Comparison of ENCODE assay signal across 9 mouse cellular contexts in the genomic region with DNA sequence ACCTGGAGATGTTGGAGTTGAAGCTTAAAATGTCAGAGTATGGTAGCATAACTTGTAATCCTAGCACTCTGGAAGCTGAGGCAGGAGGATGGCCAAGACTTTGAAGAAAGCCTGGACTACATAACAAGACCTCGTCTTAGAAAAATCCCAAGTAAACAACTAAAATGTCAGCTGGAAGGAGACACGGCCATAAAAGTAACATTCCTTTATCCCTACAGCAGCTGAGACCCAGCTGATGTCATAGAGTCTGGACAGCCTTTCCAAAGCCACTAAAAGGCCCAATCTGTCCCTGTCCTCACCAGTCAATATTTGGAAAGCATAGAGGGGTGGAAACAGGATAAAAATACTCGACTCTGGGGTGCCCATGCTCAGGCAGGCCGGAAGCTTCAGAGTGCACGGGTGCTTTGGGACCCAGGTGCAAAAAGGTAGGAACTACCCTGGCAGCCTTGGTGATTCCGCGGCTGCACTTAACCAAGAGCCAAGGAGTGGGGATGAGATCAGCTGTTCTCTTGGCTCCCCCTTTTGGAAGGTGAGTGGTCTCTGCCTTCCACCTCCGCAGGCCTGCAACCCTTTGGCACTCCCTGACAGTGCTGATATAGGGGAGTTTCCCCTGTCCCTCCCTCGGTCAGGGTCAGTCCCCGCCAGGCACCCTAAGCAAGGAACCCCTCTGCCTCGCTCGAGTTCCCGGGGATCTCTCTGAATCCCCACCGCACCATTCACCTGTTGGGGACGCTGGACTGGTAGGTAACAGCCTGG. TPM values are rescaled to one million over a fixed set of nuclear protein-coding genes. Genes with fewer than 3 reads are reported as not detected.
DNase-seq lines count a peak whose midpoint lies in the region; ATAC-seq and TF ChIP-seq lines count a peak whose summit lies in the region.
"Had no signal": no experiment of that assay in that cellular context is flagged by ENCODE, and none has a peak within 500 bp of the region (broad histone marks: within the 10 kb centered on the region; RNA-seq: fewer than 3 reads in every experiment).

No protein-coding gene starts in this region.

- ATAC-seq in embryonic facial prominence, embryonic 15.5 days (ENCODE audit: insufficient number of reproducible peaks, low FRiP score, low TSS enrichment, low read depth) = no peak

- no peaks in the 10 kb centered on the region for H3K36me3 ChIP-seq in liver, adult 2 months (ENCODE audit: control insufficient read depth, insufficient read depth, low read length)
- H3K36me3 ChIP-seq in embryonic facial prominence, embryonic 15.5 days = no peaks in the 10 kb centered on the region
- H3K36me3 ChIP-seq: midbrain, embryonic 12.5 days had no signal

- H3K4me2 ChIP-seq in embryonic facial prominence, embryonic 15.5 days (replicated peaks) = peak overlapping the region; percentile 74; the same call in 1 of the 2 replicates

- no peak for TF ChIP-seq POLR2A in liver, adult 2 months (IDR thresholded peaks at IDR 0.05; ENCODE audit: extremely low read depth, insufficient read depth, low read length)

- no peaks in the 10 kb centered on the region for H3K79me2 ChIP-seq in liver, adult 2 months (ENCODE audit: control insufficient read depth, insufficient read depth, low read length)

- 34% methylated on average over 15 of the region's 15 CpGs for WGBS in liver, adult 2 months
- WGBS in embryonic facial prominence, embryonic 15.5 days = 13% methylated on average over 15 of the region's 15 CpGs

- H3K9ac ChIP-seq in liver, adult 2 months (ENCODE audit: low read depth, low read length) = no peak overlapping the region
- no peak overlapping the region for H3K9ac ChIP-seq in embryonic facial prominence, embryonic 15.5 days
- H3K9ac ChIP-seq: midbrain, embryonic 12.5 days had no signal

- peak; percentile 28 for TF ChIP-seq CTCF in gastrocnemius, adult 2 months (IDR thresholded peaks at IDR 0.05)
- 0 out of 2 replicates have a peak, but pooled peaks have one; percentile 2 for TF ChIP-seq CTCF in liver, adult 2 months (IDR thresholded peaks at IDR 0.05; ENCODE audit: low read depth, low read length)

- H3K4me1 ChIP-seq in liver, adult 2 months (ENCODE audit: control insufficient read depth, insufficient read depth, low read length) = no peaks in the 10 kb centered on the region
- H3K4me1 ChIP-seq in embryonic facial prominence, embryonic 15.5 days = peaks cover 16% of the 10 kb centered on the region

- peak overlapping the region; percentile 65; the same call in 1 of the 2 replicates for H3K27ac ChIP-seq in gastrocnemius, adult 2 months
- H3K27ac ChIP-seq in liver, adult 2 months (replicated peaks; ENCODE audit: insufficient read depth, low read depth, low read length) = no peak overlapping the region
- H3K27ac ChIP-seq in embryonic facial prominence, embryonic 15.5 days (replicated peaks) = no peak overlapping the region
- H3K27ac ChIP-seq: midbrain, embryonic 12.5 days had no signal

- peak overlapping the region; percentile 72; the same call in 1 of the 2 replicates for H3K4me3 ChIP-seq in gastrocnemius, adult 2 months
- H3K4me3 ChIP-seq in liver, adult 2 months (ENCODE audit: insufficient read depth, low read depth, low read length) = no peak overlapping the region
- H3K4me3 ChIP-seq in embryonic facial prominence, embryonic 15.5 days (replicated peaks) = no peak overlapping the region

- H3K9me3 ChIP-seq in embryonic facial prominence, embryonic 15.5 days (replicated peaks) = no peaks in the 10 kb centered on the region
- H3K9me3 ChIP-seq: midbrain, embryonic 12.5 days had no signal

- DNase-seq in gastrocnemius, adult 2 months = no peak
- DNase-seq in gastrocnemius, postnatal 36 days = no peak
- DNase-seq in liver, adult 2 months (ENCODE audit: extremely low read depth, low read depth, low spot score) = no peak
- no peak for DNase-seq in liver
- peak; percentile 32 for DNase-seq in lung, postnatal 36 days
- DNase-seq in retina, postnatal 1 day = no peak
- no peak for DNase-seq in right cerebral cortex, postnatal 14 days

- peaks cover 11% of the 10 kb centered on the region for H3K27me3 ChIP-seq in liver, adult 2 months (ENCODE audit: control insufficient read depth, insufficient read depth, low read length)
- peaks cover 48% of the 10 kb centered on the region for H3K27me3 ChIP-seq in embryonic facial prominence, embryonic 15.5 days

- intact Hi-C loops in gastrocnemius, adult 2 months (cut with DNase I) = no loop called here
- intact Hi-C loops in gastrocnemius, postnatal 36 days (cut with DNase I) = no loop called here

RNA-seq across cellular contexts. Expression of a gene that starts 0.9 kb away (rescaled TPM):
- total RNA-seq in gastrocnemius, adult 2 months (2021) = 1 to 10 TPM; 5.1 to 6.2 TPM
- 1 to 10 TPM; 6.4 to 7.6 TPM for total RNA-seq in gastrocnemius, postnatal 36 days (2021)
- 0.46 and 1.3 TPM in 2 replicates for total RNA-seq in liver, adult 2 months (2014; rRNA removed)
- 1.8 and 2.8 TPM in 2 replicates for polyA plus RNA-seq in liver, adult 2 months (2012; rRNA removed)
- polyA plus RNA-seq in embryonic facial prominence, embryonic 15.5 days (2015; fragmentation: Nextera tagmentation; extraction: Ambion mirVana) = 4.0 and 5.0 TPM in 2 replicates

RNA-seq across cellular contexts. Expression of a gene that starts 38.8 kb away (rescaled TPM):
- under 1 TPM; 0.15 to 0.56 TPM for total RNA-seq in gastrocnemius, adult 2 months (2021)
- under 1 TPM; 0.20 to 0.32 TPM for total RNA-seq in gastrocnemius, postnatal 36 days (2021)
- total RNA-seq in liver, adult 2 months (2014; rRNA removed) = 0.28 and 0.34 TPM in 2 replicates
- polyA plus RNA-seq in liver, adult 2 months (2012; rRNA removed) = 0.11 and 0.12 TPM in 2 replicates
- 2.6 and 2.8 TPM in 2 replicates for polyA plus RNA-seq in embryonic facial prominence, embryonic 15.5 days (2015; fragmentation: Nextera tagmentation; extraction: Ambion mirVana)

RNA-seq across cellular contexts. Expression of a gene that starts 58.7 kb away (rescaled TPM):
- under 1 TPM; 0.43 to 0.89 TPM for total RNA-seq in gastrocnemius, adult 2 months (2021)
- total RNA-seq in gastrocnemius, postnatal 36 days (2021) = 1 to 10 TPM in 1 of 2 experiments, under 1 TPM in 1; 0.71 to 1.2 TPM
- total RNA-seq in liver, adult 2 months (2014; rRNA removed) = 0.28 and 0.54 TPM in 2 replicates
- polyA plus RNA-seq in liver, adult 2 months (2012; rRNA removed) = 0.12 and 0.24 TPM in 2 replicates
- polyA plus RNA-seq in embryonic facial prominence, embryonic 15.5 days (2015; fragmentation: Nextera tagmentation; extraction: Ambion mirVana) = 11.4 and 12.0 TPM in 2 replicates
